Mouse (Mus musculus) stomach, postnatal 0 days (tissue): ENCODE measurements around the gene Socs7. TPM values are rescaled to one million over a fixed set of nuclear protein-coding genes. Genes with fewer than 3 reads are reported as not detected.

ENCODE experiments used
- ATAC-seq: fragments of 200-750 bp; cut with Nextera tagmentation; 2 replicates; pipeline ENCODE4 v1.8.0; 2017; ENCODE audit not compliant: low FRiP score, low TSS enrichment
- DNase-seq: peaks from one replicate; pipeline ENCODE4 v3.0.0-alpha.2; 2016; ENCODE audit warnings: low spot score
- H3K27ac ChIP-seq: fragments of 300-500 bp; sonication (generic); replicated peaks from 2 replicates; pipeline ENCODE4 v1.5.1; 2014; ENCODE audit warnings: mild to moderate bottlenecking, control low read depth
- H3K27me3 ChIP-seq: fragments of 300-500 bp; sonication (generic); 2 replicates; pipeline ENCODE4 v1.6.1; 2014; ENCODE audit warnings: low read length; ENCODE audit not compliant: control insufficient read depth, insufficient read depth
- H3K36me3 ChIP-seq: fragments of 300-500 bp; sonication (generic); 2 replicates; pipeline ENCODE4 v1.6.1; 2014; ENCODE audit warnings: low read length, mixed read lengths; ENCODE audit not compliant: control insufficient read depth, insufficient read depth
- H3K4me1 ChIP-seq: fragments of 300-500 bp; sonication (generic); replicated peaks from 2 replicates; pipeline ENCODE4 v1.6.1; 2014; ENCODE audit warnings: antibody characterized with exemption; ENCODE audit not compliant: control insufficient read depth, insufficient read depth
- H3K4me2 ChIP-seq: fragments of 300-500 bp; sonication (generic); replicated peaks from 2 replicates; pipeline ENCODE4 v1.6.1; 2014; ENCODE audit warnings: low read depth, mild to moderate bottlenecking, control low read depth, moderate library complexity
- H3K4me3 ChIP-seq: fragments of 300-500 bp; sonication (generic); 2 replicates; pipeline ENCODE4 v1.5.1; 2014; ENCODE audit warnings: low read depth, low read length, control low read depth
- H3K9ac ChIP-seq: fragments of 300-500 bp; sonication (generic); 2 replicates; pipeline ENCODE4 v1.6.1; 2014; ENCODE audit warnings: mild to moderate bottlenecking, low read length, control low read depth, mixed read lengths
- H3K9me3 ChIP-seq: fragments of 300-500 bp; sonication (generic); 2 replicates; pipeline ENCODE4 v1.6.1; 2016; ENCODE audit warnings: low read length; ENCODE audit not compliant: control insufficient read depth
- CTCF ChIP-seq: IDR thresholded peaks from 2 replicates; pipeline ENCODE4 v1.5.1; 2016; ENCODE audit warnings: antibody characterized with exemption, low read depth, mild to moderate bottlenecking, moderate library complexity
- EP300 ChIP-seq: optimal IDR thresholded peaks from 2 replicates; pipeline ENCODE3; 2016; ENCODE audit warnings: antibody characterized with exemption
- WGBS: fragments of 180-500 bp; shearing (Covaris S2); extraction: QIAGEN DNeasy Blood & Tissue Kit; methylation state at CpG from one replicate; pipeline ENCODE4 v1.1.7; 2014; 5-methylcytosine and 5-hydroxymethylcytosine counted together
- polyA plus RNA-seq: library from polyadenylated mRNA; unstranded; fragments of >200 nt; fragmentation: Nextera tagmentation; extraction: Ambion mirVana; gene quantifications from 2 replicates; pipeline ENCODE4 v1.2.1, GENCODE M21; 2015

Socs7 gene
- polyA plus RNA-seq, 1 experiment from 2014 or later = 1.3 TPM

DNA sequence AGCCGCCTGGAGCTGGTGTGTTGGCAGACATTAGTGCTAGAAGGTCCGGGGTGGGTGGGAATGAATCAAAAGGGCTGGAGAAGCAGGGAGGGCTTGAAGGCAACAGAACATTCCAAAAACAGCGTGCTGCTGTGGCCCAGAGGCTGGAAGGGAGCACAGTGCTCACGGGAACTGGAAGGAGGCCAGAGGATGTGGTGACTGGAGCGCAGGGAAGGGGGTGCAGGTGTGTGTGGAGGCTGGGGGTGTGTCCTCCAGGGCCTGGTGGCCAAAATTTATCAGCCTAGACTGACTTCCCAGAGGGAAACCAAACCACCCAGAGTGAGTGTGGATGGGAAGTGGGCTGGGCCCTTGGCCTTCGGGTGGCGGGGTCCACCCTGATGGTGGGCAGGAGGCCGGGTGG, 67.3 kb downstream of the Socs7 start:
- 66% methylated on average over 7 of the region's 8 CpGs for WGBS
- Histone ChIP-seq H3K27me3 (no peaks in the 10 kb centered on the region), H3K4me3 (no peak overlapping the region), H3K36me3 (no peaks in the 10 kb centered on the region), H3K27ac (no peak overlapping the region), H3K9me3 (no peaks in the 10 kb centered on the region), H3K4me2 (no peak overlapping the region), H3K4me1 (peaks cover 5% of the 10 kb centered on the region), H3K9ac (no peak overlapping the region)
- DNase-seq (no peak), ATAC-seq (no peak)
- no peak for TF ChIP-seq CTCF
- TF ChIP-seq EP300 = no peak

DNA sequence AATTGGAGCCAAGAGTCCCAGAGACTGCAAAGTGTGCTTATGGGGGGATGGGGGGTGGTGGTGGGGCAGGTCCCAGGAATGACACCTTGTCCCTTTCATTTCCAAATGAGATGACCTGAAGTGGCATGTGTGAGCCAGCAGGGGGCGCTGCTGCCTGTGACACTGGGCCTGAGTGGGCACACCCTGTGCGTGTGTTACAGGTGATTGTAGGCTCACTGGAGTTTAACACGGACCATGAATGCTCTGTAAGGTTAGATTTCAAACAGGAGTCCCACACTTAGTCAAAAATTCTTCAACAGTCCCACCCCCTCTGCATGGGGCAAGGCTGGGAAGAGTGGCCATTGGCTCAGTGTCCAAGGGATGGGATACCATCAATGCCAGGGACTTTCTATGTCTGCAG, 69.7 kb downstream of the Socs7 start:
- no peak for ATAC-seq

DNA sequence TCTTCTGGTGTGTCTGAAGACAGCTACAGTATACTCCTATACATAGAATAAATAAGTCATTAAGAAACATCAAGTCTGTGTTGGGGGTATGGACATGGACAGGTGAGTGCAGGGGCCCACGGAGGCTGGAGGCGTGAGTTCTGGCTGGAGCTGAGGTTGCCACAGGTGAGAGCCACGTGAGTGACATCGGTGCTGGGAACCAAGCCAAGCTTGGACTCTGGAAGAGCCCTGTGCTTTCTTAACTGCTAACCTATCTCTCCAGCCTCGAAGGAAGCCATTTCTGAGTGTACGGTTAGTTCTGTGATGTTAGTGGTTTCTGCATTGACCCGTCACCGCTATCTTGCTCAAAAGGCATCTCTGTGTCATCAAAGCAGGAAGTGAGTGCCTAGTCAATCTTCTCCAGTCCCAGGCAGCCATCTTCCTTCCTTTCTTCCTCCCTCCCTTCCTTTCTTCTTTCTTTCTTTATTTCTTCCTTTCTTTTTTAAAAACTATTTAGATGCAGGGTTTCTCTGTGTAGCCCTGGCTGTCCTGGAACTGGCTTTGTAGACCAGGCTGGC, 70.7 kb downstream of the Socs7 start:
- no peak for DNase-seq
- no peaks in the 10 kb centered on the region for H3K9me3 ChIP-seq
- H3K36me3 ChIP-seq = no peaks in the 10 kb centered on the region
- H3K4me2 ChIP-seq = no peak overlapping the region
- no peak overlapping the region for H3K9ac ChIP-seq
- H3K27me3 ChIP-seq = no peaks in the 10 kb centered on the region
- 63% methylated on average over 8 of the region's 8 CpGs for WGBS
- ATAC-seq = no peak
- peaks cover 18% of the 10 kb centered on the region for H3K4me1 ChIP-seq
- TF ChIP-seq EP300 = no peak
- TF ChIP-seq CTCF = no peak
- H3K4me3 ChIP-seq = no peak overlapping the region
- no peak overlapping the region for H3K27ac ChIP-seq

More for the DNA sequence above, 69.7 kb downstream of the Socs7 start:
- DNase-seq = peak; percentile 76
- H3K4me1 ChIP-seq = peaks cover 12% of the 10 kb centered on the region
- H3K27me3 ChIP-seq = no peaks in the 10 kb centered on the region
- WGBS = 9% methylated on average over 3 of the region's 3 CpGs
- H3K4me2 ChIP-seq = no peak overlapping the region
- TF ChIP-seq EP300 = no peak
- peak; percentile 95 for TF ChIP-seq CTCF
- H3K9me3 ChIP-seq = no peaks in the 10 kb centered on the region
- no peaks in the 10 kb centered on the region for H3K36me3 ChIP-seq
- H3K4me3 ChIP-seq = no peak overlapping the region
- no peak overlapping the region for H3K9ac ChIP-seq
- no peak overlapping the region for H3K27ac ChIP-seq

DNA sequence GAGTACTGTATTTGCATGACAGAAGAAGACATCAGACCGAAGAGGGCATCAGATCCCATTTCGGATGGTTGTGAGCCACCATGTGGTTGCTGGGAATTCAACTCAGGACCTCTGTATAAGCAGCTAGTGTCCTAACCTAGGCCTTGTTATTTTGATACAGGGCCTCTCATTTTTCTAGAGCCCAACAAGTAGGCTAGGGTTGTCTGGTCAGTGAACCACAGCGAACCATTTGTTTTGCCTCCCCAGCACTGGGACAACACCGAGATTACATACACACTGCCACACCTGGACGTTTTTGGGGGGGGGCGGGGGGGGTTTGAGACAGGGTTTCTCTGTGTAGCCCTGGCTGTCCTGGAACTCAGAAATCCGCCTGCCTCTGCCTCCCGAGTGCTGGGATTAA, 71.8 kb downstream of the Socs7 start:
- WGBS = 72% methylated on average over 8 of the region's 8 CpGs
- Histone ChIP-seq H3K4me1 (peaks cover 19% of the 10 kb centered on the region; the same call in 1 of the 2 replicates), H3K9ac (no peak overlapping the region), H3K4me3 (no peak overlapping the region), H3K27me3 (no peaks in the 10 kb centered on the region), H3K9me3 (no peaks in the 10 kb centered on the region), H3K4me2 (no peak overlapping the region), H3K36me3 (no peaks in the 10 kb centered on the region), H3K27ac (0 out of 2 replicates have a peak overlapping the region, but pooled peaks have one; percentile 18)
- DNase-seq (no peak), ATAC-seq (no peak)
- TF ChIP-seq CTCF = no peak
- no peak for TF ChIP-seq EP300

DNA sequence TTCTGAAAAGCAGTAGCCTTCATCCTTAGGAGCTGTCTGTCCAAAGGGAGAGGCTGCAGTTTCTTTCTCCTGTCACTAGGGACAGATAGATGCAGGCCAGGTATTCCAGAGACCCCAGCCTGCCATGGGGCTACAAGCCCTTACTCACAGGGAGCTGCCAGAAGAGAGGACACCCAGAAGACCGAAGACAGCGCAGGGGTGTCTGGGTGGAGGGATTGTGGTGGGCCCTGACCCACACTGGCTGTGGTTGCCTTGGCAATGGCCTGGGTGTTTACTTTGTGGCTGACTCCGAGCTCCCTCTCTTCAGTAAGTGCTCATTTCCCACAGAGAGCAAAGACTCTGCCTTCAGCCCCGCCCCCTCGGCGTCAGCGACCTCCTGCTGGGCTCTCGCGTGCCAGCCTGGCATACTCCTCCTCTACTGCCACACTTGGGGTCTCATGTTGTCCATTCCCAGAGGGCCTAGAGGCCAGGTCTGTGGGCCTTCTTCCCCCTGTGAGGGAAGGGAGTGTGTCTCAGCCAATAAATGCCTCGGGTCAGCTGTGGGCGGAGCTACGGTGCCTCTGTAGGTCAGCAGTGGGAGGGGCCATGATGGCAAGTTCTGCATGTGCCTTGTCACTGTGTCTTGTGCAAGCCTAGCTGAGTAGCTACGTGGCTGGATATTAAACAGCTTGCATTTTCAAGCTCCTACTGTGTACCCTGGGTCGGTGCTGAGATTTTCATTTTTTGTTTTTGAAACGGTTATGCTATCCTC, 72.5 kb downstream of the Socs7 start:
- DNase-seq = peak; percentile 92
- Histone ChIP-seq H3K4me3 (peak overlapping the region; percentile 36), H3K27ac (peak overlapping the region; percentile 97), H3K4me1 (peaks cover 22% of the 10 kb centered on the region; the same call in 1 of the 2 replicates), H3K36me3 (no peaks in the 10 kb centered on the region), H3K9me3 (no peaks in the 10 kb centered on the region), H3K4me2 (peak overlapping the region; percentile 55), H3K27me3 (no peaks in the 10 kb centered on the region), H3K9ac (peak overlapping the region; percentile 59)
- TF ChIP-seq CTCF (peak; percentile 64), EP300 (no peak)
- ATAC-seq = peak; percentile 80
- 3% methylated on average over 15 of the region's 15 CpGs for WGBS
